Mouse (Mus musculus): ENCODE measurements around the gene Shisa6. TPM values are rescaled to one million over a fixed set of nuclear protein-coding genes. Genes with fewer than 3 reads are reported as not detected.
"Not testable (repeated sequence)": the region's sequence is repeated elsewhere in the genome, so short reads cannot be mapped to it uniquely, and the experiment has no call there.

Shisa6 gene
- total and polyA plus RNA-seq, 3 experiments, result 0.10 to 0.97 (median 0.63) TPM

- DNase-seq, result no peak
Observed at GRCm38 (mm10) chr11:66482501-66482900, 43.3 kb downstream of the Shisa6 start.

- no peak for DNase-seq
Observed at GRCm38 (mm10) chr11:66442631-66443030, 83.1 kb downstream of the Shisa6 start.

- DNase-seq, result no peak
Observed at GRCm38 (mm10) chr11:66426129-66426528, 99.6 kb downstream of the Shisa6 start.

GRCm38 (mm10) chr11:66418216-66418615 is 107.5 kb downstream of the Shisa6 start:
- no peak for DNase-seq

- not testable (repeated sequence) for DNase-seq
Observed at GRCm38 (mm10) chr11:66408721-66409120, 117.0 kb downstream of the Shisa6 start.

GRCm38 (mm10) chr11:66400036-66400435 is 125.7 kb downstream of the Shisa6 start:
- DNase-seq, result no peak

- DNase-seq, result no peak
Observed at GRCm38 (mm10) chr11:66387561-66387960, 138.2 kb downstream of the Shisa6 start.

- no peak for DNase-seq
Observed at GRCm38 (mm10) chr11:66371796-66372195, 154.0 kb downstream of the Shisa6 start.

- no peak for DNase-seq
Observed at GRCm38 (mm10) chr11:66369764-66370163, 156.0 kb downstream of the Shisa6 start.

GRCm38 (mm10) chr11:66366809-66367685 is 158.7 kb downstream of the Shisa6 start:
- no peak for DNase-seq

GRCm38 (mm10) chr11:66359811-66360210 is 166.0 kb downstream of the Shisa6 start:
- peak; percentile 21 for DNase-seq

- no peak for DNase-seq
Observed at GRCm38 (mm10) chr11:66344822-66345221, 180.9 kb downstream of the Shisa6 start.

- DNase-seq, result no peak
Observed at GRCm38 (mm10) chr11:66336313-66336712, 189.5 kb downstream of the Shisa6 start.

GRCm38 (mm10) chr11:66312764-66313163 is 213.0 kb downstream of the Shisa6 start:
- no peak for DNase-seq

GRCm38 (mm10) chr11:66304396-66304795 is 221.4 kb downstream of the Shisa6 start:
- no peak for DNase-seq

GRCm38 (mm10) chr11:66274707-66275081 is 251.1 kb downstream of the Shisa6 start:
- no peak for DNase-seq

- no peak for DNase-seq
Observed at GRCm38 (mm10) chr11:66273904-66274706, 251.7 kb downstream of the Shisa6 start.

GRCm38 (mm10) chr11:66267029-66267428 is 258.7 kb downstream of the Shisa6 start:
- DNase-seq, result no peak

- no peak for DNase-seq
Observed at GRCm38 (mm10) chr11:66265336-66265990, 260.3 kb downstream of the Shisa6 start.

GRCm38 (mm10) chr11:66260205-66260604 is 265.6 kb downstream of the Shisa6 start:
- no peak for DNase-seq

GRCm38 (mm10) chr11:66258851-66259250 is 266.9 kb downstream of the Shisa6 start:
- DNase-seq, result peak; percentile 18

GRCm38 (mm10) chr11:66247115-66247514 is 278.6 kb downstream of the Shisa6 start:
- DNase-seq, result no peak

Data from adrenal gland, adult 2 months (tissue).